Mouse (Mus musculus) adrenal gland, postnatal 36 days (tissue): ENCODE measurements at regions not wholly inside any gene's neighbourhood (a gene's known extent, or its start where the extent isn't known, plus 50 kb on each side); places are given as distances from the start of the nearest gene placed in this dataset.

Experiments used
- DNase-seq, 2 experiments: peaks; one replicate each; pipeline ENCODE4 v3.0.0; 2021; ENCODE audit warnings: mixed read lengths in 1 of 2

DNA sequence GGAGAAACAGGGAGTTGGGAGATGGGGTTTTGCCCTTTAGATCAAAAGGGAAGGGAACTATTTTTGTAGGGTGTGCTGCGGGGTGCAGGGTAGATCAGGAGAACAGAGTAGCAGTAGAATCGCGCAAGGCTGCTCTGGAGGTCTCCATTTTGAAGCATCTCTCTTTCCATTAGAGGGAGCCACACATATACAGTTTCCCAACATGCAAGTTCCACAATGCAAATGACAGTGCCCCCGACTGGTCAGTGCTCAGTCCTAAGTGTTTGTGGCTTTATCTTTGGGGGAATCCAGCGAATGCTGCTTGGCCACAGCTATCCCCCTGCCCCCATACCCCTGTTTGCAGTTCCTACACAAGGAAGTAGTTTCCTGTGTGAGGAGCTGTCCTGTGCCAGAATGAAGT lies 155.6 kb upstream of the Tgfbr2 start:
- DNase-seq = no peak

DNA sequence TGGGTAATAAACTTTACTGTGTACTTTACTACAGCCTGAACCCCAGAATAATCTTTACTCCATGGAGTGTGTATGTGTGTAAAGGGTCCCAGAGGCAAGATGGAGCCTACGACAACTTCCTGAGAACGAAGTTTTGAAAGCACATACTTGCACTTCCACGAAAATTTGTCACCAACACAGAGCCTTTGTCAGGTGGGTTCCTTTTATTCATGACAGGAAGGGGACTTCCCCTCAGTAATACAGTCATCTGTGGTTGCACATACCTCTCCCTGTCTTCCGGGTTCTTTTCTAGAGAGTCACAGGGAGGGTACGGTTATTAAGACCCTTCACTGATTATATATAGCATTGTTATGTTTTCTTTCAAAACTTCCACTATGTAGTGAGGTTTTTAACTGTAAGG lies 154.0 kb upstream of the Tgfbr2 start:
- no peak for DNase-seq

DNA sequence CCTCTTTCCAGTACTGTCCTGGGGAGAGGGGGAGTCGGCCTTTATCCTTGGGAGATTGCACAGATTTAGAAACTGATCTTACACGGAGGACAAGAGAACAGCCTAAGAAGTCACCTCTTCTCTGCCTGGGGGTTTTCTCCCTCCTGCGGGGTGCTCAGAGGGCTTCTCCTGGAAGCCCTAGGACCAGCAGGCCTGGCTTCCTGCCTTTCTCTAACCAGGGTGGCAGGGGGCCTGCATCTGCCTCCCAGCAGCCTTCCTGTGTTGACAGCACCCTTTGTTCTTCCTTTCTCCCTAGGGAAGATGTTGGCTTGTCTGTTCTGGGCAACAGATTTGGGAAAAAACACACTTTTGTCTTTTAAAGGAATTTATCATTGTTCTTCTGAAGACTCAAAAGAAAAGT lies 153.0 kb upstream of the Tgfbr2 start:
- DNase-seq = peak in 1 of 2 experiments; percentile 55

DNA sequence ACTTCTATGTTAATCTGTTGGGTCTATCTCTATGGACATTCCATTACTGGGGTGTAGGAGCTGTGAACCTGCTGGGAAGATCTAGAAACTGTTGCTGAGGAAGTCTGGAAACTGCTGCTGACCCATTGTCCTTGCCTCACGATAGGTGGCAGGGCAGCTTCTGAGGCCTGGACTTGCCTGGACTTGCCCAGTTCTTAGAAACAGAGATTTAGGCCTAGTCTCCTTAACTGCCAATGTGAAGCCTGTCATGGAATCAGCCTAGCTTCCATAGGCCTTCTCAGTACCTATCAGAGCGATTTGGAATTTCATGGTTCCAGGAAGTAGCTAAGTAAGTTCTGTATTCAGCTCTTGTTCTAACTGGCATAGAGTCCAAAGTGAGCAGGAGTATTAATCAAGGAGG lies 151.9 kb upstream of the Tgfbr2 start:
- DNase-seq = no peak

DNA sequence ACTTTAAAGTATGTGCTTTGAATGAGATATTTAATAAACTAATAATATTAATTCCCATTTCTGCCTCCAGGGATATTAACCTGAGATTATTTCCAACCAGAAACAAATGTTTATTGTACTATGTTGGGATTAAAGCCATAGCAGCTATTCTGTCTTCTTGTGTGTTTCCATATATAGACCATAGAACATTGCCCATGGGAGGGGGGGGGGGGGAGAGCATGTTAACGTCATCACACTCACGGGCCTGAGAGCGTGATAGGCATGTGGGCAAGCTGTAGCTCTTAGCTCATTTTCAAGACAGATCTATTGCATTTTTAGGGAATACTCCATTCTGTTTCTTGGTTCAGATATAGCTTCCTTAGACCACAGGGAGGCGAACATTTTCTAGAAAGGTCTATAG lies 149.8 kb upstream of the Tgfbr2 start:
- DNase-seq = no peak

DNA sequence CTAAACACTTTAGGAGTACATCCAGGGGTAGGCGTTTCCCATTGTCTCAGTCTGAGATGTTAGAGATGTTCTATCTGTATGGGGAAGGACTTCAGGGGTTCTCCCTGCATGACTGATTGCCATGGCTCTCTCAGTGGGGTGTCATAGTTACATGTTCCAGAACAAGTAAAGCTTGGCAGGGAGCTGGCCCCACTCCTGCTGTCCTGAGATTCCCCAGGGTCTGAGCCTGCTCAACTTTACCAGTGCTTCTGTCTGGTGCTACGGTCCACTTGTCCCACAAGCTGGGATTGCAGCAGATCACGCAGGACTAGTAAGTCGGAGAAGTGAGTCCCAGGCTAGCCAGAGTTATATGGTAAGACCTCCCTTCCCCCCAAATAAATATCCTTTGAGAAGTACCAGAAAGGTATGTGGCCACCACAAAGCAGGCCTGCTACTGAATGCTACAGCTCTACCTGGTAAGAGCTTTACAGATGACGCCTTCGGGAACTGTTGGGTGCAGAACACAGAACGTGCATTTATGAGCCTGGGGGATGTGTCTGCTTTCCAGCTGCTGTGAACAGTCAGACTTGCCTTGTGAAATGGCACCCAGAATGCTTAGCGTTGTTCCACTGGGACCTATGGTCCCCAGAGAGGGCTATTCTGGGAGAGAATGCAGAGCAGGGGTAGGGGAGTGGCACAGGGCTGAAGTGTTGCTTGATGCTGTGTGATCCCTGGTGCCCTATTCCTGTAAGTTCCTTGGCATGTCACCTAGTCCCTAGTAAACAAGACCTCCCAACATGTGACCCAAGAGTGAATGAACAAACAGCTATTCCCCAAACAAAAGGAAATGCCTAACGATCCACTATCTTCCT lies 148.9 kb upstream of the Tgfbr2 start:
- peak in 1 of 2 experiments; percentile 39 for DNase-seq

DNA sequence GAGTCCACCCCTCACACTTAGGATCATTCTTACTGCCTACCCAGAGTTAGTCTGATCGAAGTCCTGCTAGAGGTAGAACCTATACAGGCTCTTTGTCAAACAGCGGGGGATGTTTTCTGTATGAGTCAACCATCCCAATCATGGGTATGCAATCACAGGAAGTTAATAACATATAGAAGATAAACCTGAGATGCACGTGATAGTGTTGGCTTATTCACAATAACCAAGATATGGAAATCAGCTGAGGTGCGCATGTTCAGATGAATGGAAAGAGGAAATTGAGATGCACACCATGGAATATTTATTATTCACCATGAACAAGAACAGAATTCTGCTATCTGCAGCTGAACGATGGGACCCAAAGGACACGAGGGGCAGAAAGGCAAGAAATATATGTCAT lies 146.7 kb upstream of the Tgfbr2 start:
- DNase-seq = no peak

DNA sequence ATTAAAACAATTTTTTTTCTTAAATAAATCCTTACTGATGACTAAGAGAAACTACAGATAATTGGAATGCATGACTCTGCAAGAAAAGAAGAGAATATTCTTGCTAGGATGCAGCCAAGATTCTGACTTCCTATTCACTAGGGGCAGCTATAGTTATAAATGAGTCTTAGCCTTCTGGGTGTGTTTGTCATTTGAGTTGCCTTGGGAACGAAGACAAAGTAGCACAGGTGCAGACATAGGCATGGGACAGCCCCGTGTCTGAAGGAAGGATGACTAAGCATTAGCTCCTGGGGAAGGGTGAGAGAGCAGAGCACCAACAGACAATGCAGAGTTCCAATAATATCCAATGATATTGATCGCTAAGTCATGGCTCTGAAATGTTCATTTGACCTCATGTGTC lies 144.3 kb upstream of the Tgfbr2 start:
- no peak for DNase-seq

DNA sequence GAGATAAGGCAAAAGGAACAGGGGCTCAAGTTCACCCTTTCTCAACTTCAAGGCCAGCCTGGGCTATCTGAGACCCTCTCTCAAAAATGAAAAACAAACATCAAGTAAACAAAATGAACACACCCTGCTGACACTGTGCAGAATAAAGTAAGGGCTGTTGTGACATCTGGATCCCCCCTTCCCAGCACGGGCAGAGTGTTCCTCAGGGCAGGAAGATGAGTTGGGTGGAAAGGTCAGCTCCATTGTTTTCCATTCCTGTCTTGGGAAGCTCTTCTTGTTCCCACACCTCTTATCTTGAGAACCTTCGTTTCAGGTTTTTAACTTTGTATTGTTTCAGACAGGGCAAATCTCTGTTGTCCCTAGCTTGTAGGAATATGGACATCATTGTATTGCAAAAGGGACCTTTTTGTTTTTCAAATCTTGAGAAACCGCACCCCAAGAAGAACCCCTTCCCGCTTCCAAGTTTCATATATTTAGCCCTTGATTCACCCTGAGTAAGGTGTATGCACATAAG lies 141.5 kb upstream of the Tgfbr2 start:
- DNase-seq = no peak

DNA sequence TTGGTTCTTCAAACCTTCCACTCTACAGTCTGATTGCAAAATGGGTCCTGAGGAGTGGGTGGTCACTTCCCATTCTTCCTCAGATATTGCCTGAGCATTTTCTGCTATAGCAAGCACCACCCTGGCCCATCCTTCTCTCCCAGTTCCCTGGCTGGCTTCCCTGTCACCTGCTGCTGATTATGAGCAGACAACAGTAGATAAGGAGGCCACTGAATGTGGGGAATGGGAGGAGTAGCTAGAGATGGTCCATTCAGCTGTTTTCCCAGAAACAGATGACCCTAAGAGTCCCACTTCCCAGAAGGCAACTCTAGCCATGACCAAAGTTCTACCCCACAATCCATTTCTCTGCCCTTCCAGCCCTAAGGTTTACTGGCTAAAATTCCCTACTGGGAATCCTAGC lies 139.6 kb upstream of the Tgfbr2 start:
- no peak for DNase-seq

DNA sequence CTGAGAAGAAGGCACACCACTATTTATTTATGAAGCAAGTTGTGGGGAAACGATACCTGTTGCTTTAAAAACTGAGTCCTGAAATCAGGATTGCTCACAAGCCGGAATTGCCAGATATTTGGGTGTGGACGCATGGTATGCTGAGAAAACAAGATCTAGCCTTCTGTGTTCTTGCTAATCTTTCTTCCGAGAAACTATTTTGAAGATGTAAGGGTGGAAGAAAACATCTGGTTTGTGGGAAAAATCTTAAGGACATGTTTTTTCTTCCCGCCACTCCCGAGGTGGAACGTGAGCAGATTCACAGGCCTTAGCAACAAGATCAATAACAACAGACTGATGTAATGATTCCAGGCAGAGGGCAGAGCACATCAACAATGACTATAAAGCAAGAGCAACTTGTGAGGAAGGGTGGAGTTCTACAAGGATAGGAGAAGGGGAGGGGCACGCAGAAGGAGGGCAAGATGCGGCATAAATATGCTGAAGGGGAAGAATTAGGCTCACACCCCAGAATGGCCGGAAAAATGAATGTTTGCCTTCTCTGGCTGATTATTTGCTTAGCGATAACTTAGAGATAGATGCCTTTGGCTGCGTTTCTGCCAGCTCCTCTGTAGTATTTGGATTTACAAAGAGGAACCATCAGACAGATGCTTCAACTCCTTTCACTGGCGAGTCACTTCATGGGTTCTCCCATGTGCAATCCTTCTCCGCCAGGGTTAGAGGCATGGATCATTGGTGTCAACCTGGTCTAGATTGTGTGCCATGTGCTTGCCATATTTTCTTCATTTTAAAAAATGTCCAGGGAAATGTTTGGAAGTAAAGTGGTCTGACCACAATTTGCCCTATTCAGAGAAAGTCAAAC lies 139.0 kb upstream of the Tgfbr2 start:
- no peak for DNase-seq

DNA sequence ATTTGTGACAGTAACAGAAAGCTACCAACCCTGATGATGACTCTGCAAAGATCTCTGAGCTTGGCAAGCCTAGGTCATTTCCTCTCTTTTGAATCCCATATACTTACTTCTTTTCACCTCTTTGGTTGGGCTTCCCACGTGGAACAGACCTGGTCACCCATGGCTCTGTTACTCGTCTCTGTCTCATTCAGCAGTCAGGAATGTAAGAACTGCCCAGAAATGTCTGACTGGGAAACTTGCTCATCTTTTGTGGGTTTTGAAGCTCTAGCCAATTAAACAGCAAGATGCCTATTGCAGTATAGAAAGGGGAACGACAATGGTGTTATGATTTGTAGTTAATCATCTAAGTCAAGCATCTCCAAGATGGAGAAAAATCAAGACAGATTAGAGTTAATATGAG lies 136.2 kb upstream of the Tgfbr2 start:
- DNase-seq = no peak

DNA sequence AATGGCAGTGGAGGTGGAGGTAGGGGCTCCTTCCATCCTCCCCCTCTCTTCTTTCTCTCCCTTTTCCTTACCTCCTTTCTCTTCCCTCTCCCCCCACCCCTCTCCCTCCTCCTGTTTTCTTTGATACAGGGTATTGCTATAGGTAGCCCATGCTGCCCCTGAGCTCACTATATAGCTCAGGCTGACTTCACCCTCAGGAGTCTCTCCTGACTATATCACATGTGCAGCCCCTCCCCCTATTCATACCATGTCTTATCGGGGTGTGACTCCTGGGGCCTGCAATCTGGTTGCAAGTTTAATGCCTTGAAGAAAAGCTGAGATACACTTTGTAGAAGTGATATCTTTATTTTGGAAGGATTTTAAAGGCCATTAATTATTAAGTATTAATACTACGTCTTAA lies 126.4 kb upstream of the Tgfbr2 start:
- no peak for DNase-seq

DNA sequence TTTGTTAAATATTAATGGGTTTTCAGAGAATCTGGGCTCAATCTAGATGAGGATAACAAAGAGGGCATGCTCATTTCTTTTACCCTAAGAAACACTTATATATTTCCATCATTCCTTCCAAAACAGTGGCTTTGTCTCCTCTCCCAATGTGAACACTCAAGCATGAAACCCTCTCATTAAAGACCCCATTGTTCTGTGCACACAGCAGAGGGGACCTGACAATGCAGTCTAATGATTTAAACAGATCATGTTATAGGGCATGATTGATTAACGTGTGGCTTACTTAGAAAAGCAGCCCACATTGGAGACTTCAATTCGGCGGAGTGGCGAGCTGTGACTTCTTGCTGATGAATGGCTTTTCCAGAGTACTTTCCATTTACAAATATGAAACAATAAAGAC lies 123.6 kb upstream of the Tgfbr2 start:
- DNase-seq = no peak

DNA sequence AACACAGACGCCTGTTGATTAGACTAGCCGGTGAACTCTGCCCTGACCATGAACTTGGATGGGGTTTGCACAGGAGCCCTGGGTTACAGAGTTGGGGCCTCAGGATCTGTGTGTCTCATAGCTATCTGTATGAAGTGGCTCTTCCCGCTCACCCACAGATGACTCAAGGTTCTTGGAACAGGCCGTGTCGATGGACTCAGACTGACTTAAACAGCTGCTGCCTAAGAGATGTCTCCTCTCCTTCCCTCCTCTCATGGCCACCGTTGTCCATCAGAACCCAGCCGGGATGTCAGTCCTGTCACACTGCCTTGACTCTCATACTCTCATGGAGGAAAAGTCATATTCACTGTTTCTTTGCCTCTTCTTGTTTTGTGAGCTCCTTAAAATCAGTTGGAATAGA lies 121.2 kb upstream of the Tgfbr2 start:
- peak in 1 of 2 experiments; percentile 23 for DNase-seq

DNA sequence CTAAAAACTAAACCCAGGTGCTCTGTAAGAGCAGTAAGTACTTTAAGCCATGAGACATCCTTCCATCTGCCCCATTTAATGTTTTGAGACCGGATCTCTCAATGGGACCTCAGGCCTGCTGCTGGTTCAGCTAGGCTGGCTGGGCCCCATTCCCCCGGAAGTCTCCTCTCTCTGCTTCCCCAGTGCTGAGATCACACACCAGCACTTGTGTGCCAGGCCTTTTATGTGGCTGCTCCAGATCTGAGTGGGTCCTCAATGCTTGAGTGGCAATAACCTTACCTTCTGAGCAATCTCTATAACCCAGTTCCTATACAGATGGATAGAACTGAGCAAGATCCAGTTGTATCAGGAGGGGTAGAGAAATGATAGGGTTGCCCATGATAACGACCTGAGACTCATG lies 118.9 kb upstream of the Tgfbr2 start:
- DNase-seq = no peak

DNA sequence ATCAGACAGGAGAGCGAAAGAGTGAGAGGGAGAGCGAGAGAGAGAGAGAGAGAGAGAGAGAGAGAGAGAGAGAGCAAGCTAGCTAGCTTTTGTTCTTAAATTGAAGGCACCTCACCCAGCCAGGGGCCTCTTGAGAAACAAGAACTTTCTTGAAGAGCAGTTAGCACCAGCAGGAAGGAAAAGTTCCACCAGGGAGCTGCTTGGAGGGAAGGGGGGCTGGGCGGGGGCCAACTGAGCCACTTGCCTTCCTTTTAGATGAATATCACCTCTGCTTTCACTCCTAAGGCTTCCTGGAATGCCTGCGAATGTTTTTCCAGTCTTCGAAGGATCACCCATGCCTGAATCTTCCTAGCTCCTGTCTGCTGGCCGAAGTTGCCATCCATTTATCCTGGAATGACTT lies 118.0 kb upstream of the Tgfbr2 start:
- DNase-seq = peak in 1 of 2 experiments; percentile 20

DNA sequence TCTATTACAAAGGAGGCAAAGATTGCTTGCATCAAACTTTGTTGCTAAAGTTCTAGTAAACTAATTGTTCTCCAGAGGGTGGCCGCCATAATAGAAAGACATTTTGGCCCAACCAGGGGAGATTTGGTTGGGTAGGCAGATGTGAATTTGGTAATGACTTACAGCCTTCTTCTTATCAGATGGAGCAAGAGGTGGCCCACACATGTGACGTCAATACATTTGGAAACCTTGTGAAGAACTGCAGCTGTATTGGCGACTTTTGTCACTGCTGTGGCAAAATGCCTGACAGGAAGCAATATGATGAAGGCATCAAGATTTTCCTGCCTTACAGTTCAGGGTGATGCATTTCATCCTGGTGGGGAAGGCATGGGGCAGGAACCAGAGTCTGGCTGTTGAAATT lies 116.5 kb upstream of the Tgfbr2 start:
- DNase-seq = no peak

DNA sequence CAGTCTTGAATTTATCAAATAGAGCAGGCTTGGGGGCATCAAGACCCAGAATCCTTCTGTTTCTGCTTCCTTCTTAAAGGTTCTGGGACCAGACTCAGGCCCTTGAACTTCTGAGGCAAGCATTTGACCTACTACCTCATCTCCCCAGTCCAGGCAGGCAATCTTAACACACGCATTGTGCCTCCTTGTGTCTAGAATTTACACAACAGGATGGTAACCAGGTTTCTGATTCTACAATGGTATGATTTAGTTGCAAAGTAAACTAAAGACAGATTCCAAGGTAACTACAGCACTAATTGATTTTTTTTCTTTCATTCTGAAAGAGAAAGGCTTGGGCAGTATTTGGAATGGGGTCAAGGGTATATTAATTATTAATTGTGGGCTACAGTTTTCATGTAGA lies 115.7 kb upstream of the Tgfbr2 start:
- no peak for DNase-seq

DNA sequence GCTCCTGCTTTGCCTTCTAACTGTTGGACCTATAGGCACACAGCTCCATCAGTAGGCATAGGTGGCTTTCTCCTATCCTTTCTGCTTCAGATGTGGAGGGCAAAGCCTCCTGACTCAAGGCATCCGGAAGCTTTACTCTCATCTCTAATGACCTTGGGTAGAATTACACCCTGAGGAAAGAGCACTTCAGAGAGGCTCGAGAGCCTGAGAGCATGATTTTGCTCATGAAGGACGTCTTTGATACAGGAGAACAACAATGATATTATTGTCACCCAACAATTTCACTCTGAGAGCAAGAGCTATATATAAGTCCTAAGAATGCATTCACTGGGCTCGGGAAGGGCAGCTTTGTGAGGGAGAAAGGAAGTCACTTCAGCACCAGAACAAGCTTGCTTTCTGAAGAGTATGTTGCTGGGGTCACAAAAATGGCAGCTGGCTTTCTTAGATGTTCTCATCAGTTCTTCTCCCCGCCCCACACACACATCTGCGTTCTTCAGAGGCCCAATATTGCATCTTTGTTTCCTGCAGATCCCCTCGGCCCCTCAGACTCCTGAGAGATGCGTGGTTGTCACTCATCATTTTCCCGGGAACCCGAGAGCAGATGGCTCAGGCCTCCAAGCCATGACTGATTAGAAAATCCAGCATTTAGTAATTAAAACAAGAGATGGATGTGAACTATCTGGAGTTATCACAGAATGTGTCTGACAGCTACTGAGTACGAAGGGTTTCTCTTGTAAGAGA lies 110.7 kb upstream of the Tgfbr2 start:
- DNase-seq = no peak

DNA sequence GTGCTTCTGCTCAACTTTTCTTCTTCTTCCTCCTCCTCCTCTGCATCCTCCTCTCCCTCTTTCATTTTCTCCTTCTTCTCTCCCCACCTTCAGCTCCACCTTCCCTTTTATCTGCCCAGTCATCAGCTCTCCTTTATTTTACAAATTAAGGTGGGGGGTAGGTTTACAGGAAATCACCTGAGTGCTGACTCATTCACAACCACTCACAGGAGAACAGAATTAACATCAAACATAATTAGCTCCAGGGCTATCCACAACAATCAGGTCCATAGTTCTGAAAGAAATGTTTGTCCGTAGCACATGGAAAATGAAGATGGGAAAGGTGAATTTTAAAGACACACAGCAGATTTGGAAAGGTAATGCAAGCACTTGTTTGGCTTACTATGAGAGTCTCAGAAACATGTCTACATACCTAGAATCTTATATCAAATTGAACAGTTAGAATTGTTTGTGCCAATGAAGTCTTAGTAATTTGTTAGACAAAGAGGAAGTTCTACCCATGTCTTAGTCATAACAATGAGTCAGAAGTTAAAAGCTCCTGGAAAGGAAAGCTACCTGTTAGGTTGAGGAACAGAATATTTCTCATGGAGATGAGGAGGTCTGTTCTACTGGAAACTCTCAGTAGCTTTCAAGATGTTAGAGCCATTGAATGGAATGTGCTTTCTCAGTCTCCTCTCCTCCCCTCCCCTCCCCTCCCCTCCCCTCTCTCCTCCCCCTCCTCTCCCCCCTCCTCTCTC lies 108.8 kb upstream of the Tgfbr2 start:
- DNase-seq = no peak

DNA sequence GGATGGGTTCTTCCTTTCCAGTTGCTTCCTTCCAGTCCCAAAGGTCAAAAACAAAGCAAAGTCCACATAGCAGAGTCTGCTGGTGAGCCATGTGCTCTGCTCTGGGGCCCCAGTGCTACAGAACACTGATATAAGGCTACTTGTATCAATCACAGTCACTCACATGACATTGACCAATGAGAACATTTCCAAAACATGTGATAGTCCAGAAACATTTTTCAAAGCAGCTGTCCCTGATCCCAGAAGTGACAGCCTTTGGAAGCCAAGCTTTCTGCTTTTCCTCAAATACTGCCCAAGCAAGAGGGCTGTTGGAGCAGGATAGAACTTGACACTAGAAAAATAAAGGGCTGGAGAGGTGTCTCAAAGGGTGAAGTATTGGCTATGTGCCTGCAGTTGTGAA lies 106.5 kb upstream of the Tgfbr2 start:
- DNase-seq = peak; percentile 55 to 65
